23 mouse cellular contexts compared by ENCODE assay signal in genomic region chr17:54735836-54736235, GRCm38 (mm10).
DNase-seq lines count a peak whose midpoint lies in the region; ATAC-seq lines count a peak whose summit lies in the region.
"Had no signal": no experiment of that assay in that cellular context is flagged by ENCODE, and none has a peak within 500 bp of the region (broad histone marks: within the 10 kb centered on the region; RNA-seq: fewer than 3 reads in every experiment).

No protein-coding gene starts in this region.

- no peak overlapping the region for H3K4me3 ChIP-seq in hindbrain, embryonic 11.5 days (ENCODE audit: low read depth, low read length)
- H3K4me3 ChIP-seq: embryonic facial prominence, embryonic 13.5 days; embryonic facial prominence, embryonic 15.5 days; erythroblast, embryonic 14.5 days; forebrain, embryonic 10.5 days; forebrain, embryonic 12.5 days had no signal

- H3K36me3 ChIP-seq in hindbrain, embryonic 11.5 days (ENCODE audit: control insufficient read depth, insufficient read depth, low read length): no peaks in the 10 kb centered on the region
- H3K36me3 ChIP-seq: embryonic facial prominence, embryonic 13.5 days; embryonic facial prominence, embryonic 15.5 days; forebrain, embryonic 10.5 days; forebrain, embryonic 12.5 days had no signal

- H3K9me3 ChIP-seq in hindbrain, embryonic 11.5 days (ENCODE audit: control insufficient read depth, low read length): no peaks in the 10 kb centered on the region
- H3K9me3 ChIP-seq: embryonic facial prominence, embryonic 13.5 days; embryonic facial prominence, embryonic 15.5 days; forebrain, embryonic 10.5 days; forebrain, embryonic 12.5 days had no signal

- 78% methylated on average over 3 of the region's 3 CpGs for WGBS in hindbrain, embryonic 11.5 days

- no peak overlapping the region for H3K4me2 ChIP-seq in hindbrain, embryonic 11.5 days (replicated peaks; ENCODE audit: low read depth, low read length)
- H3K4me2 ChIP-seq: embryonic facial prominence, embryonic 13.5 days; embryonic facial prominence, embryonic 15.5 days; forebrain, embryonic 12.5 days had no signal

- ATAC-seq in hindbrain, embryonic 11.5 days (ENCODE audit: low FRiP score): no peak
- ATAC-seq: activated CD4-positive, CD25-positive, alpha-beta regulatory T cell, adult 4 months; forebrain, embryonic 14.5 days; forebrain, embryonic 16.5 days had no signal

- DNase-seq in right cerebral cortex, adult 18-20 months: peak; percentile 5
- DNase-seq in right cerebral cortex, postnatal 10 days (ENCODE audit: low spot score in 2 of 2): no peak
- peak; percentile 63 for DNase-seq in brain, adult 2 months (ENCODE audit: low read depth, low spot score)
- no peak for DNase-seq in hindbrain, embryonic 11.5 days (ENCODE audit: low spot score)
- no peak for DNase-seq in gastrocnemius, adult 8-10 months (ENCODE audit: low spot score in 2 of 2)
- DNase-seq: adrenal gland, adult 8-10 months; adrenal gland, postnatal 14 days; adrenal gland, postnatal 36 days; cerebellum, adult 11 months; cerebellum, adult 18-20 months; cerebellum, adult 8-10 months; cerebellum, adult 9-11 months; cerebellum, postnatal 14 days; cerebellum, postnatal 36 days; embryo, embryonic 11 days had no signal

- H3K27ac ChIP-seq in hindbrain, embryonic 11.5 days (ENCODE audit: low read depth, low read length): no peak overlapping the region
- H3K27ac ChIP-seq: embryonic facial prominence, embryonic 13.5 days; embryonic facial prominence, embryonic 15.5 days; forebrain, embryonic 10.5 days; forebrain, embryonic 12.5 days had no signal

- H3K4me1 ChIP-seq in hindbrain, embryonic 11.5 days (replicated peaks; ENCODE audit: control insufficient read depth, insufficient read depth, low read length): no peaks in the 10 kb centered on the region
- H3K4me1 ChIP-seq: embryonic facial prominence, embryonic 13.5 days; embryonic facial prominence, embryonic 15.5 days; forebrain, embryonic 10.5 days; forebrain, embryonic 12.5 days had no signal

- H3K27me3 ChIP-seq in hindbrain, embryonic 11.5 days (ENCODE audit: control insufficient read depth, insufficient read depth, low read length): no peaks in the 10 kb centered on the region
- H3K27me3 ChIP-seq: embryonic facial prominence, embryonic 13.5 days; embryonic facial prominence, embryonic 15.5 days; forebrain, embryonic 12.5 days had no signal

- no peak overlapping the region for H3K9ac ChIP-seq in hindbrain, embryonic 11.5 days (ENCODE audit: low read depth, low read length)
- H3K9ac ChIP-seq: embryonic facial prominence, embryonic 13.5 days; embryonic facial prominence, embryonic 15.5 days; forebrain, embryonic 12.5 days had no signal

Comparison
In these comparisons a context has a peak if more than half of its experiments do, and no peak if none do; other contexts are left out.
1. DNase-seq: peak in right cerebral cortex, adult 18-20 months (single experiment) and brain, adult 2 months (single experiment); none in right cerebral cortex, postnatal 10 days (0 of 2), hindbrain, embryonic 11.5 days (single experiment) and gastrocnemius, adult 8-10 months (0 of 2).